Mouse (Mus musculus): ENCODE measurements around the gene Scn8a. TPM values are rescaled to one million over a fixed set of nuclear protein-coding genes. Genes with fewer than 3 reads are reported as not detected.

The Scn8a gene
- total RNA-seq, 1 experiment from 2014 or later: 4.2 TPM

Other genes starting within 250 kb of the Scn8a start
- gene Smagp, start 232.9 kb upstream of the Scn8a start, total RNA-seq (2021): 45.7 and 50.1 TPM in 2 replicates
- gene Bin2, start 200.3 kb upstream of the Scn8a start, total RNA-seq (2021): 3.6 and 14.8 TPM in 2 replicates
- gene Cela1, start 181.9 kb upstream of the Scn8a start, total RNA-seq (2021): 26.1 and 32.9 TPM in 2 replicates
- 8.1 and 11.9 TPM in 2 replicates for gene Galnt6, start 140.5 kb upstream of the Scn8a start, total RNA-seq (2021)
- gene Slc4a8, start 108.1 kb upstream of the Scn8a start, total RNA-seq (2021): 10.4 and 14.6 TPM in 2 replicates
- gene Gm47841, start 177.5 kb downstream of the Scn8a start, total RNA-seq (2021): 0.49 TPM in 1 of 2 replicates, not detected in the other
- 7.9 and 8.8 TPM in 2 replicates for gene Fignl2, start 208.7 kb downstream of the Scn8a start, total RNA-seq (2021)
- gene Ankrd33, start 245.9 kb downstream of the Scn8a start, total RNA-seq (2021): not detected in 2 replicates